Mouse (Mus musculus) megakaryocyte, embryonic 14.5 days (primary cell): Measurements from ENCODE around the gene Col12a1.

Source experiments
- FLI1 ChIP-seq: IDR thresholded peaks from 2 replicates; pipeline ENCODE4 v1.6.1; 2012; ENCODE audit warnings: low read length, inconsistent platforms, mixed read lengths
- GATA1 ChIP-seq: IDR thresholded peaks from 3 replicates; pipeline ENCODE4 v1.6.1; 2012; ENCODE audit warnings: mixed read lengths, low read length, inconsistent platforms, borderline replicate concordance

- TF ChIP-seq GATA1, result no peak
- TF ChIP-seq FLI1, result no peak
Measured at GRCm38 (mm10) chr9:79608062-79608531, 110.5 kb downstream of the Col12a1 start.
